Mouse (Mus musculus) MEL (cell line): ENCODE measurements at regions not wholly inside any gene's neighbourhood (a gene's known extent, or its start where the extent isn't known, plus 50 kb on each side); places are given as distances from the start of the nearest gene placed in this dataset.

Experiments
- CTCF ChIP-seq, 3 experiments: IDR thresholded peaks in 2 of 3; conservative IDR thresholded peaks in 1 of 3; 2 replicates each; pipeline ENCODE4 v1.5.1; 2011 to 2012; ENCODE audit warnings: low read length in 3 of 3, low read depth in 2 of 3, mild to moderate bottlenecking in 2 of 3, improper control_type of control experiment in 1 of 3, inconsistent platforms in 1 of 3, mixed read lengths in 1 of 3, moderate library complexity in 1 of 3; ENCODE audit not compliant: control insufficient read depth in 1 of 3, insufficient read depth in 1 of 3, poor library complexity in 1 of 3, severe bottlenecking in 1 of 3
- MAX ChIP-seq: IDR thresholded peaks from 2 replicates; pipeline ENCODE4 v1.6.1; 2011; ENCODE audit warnings: low read length, improper control_type of control experiment

DNA sequence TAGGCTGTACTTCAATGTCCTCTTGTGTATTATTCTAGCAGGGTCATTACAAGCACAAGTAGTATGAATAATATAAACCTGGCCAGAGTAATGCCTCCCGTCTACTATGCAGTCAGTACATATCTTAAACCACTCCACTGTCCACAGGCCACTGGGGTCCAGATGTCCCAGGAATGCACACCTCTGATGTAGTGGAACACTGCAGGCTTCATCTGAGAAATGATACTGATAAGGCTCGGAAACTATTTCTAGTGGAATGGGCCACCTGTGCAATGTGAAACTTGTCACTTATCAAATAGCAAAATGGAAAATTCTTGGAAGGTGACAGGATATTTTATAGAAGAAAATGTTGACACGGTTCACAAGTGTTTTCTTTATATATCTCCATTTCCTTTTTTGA, 477.6 kb upstream of the Gm9747 start:
- TF ChIP-seq MAX (no peak), CTCF (IDR thresholded peaks at IDR 0.05 in 2 of 3, conservative IDR thresholded peaks at IDR 0.05 in 1 of 3; ENCODE audit: control insufficient read depth in 1 of 3, insufficient read depth in 1 of 3, low read depth in 2 of 3, low read length in 3 of 3, poor library complexity in 1 of 3, severe bottlenecking in 1 of 3) (no peak)
